Mouse (Mus musculus): ENCODE measurements around the gene Capn7.

Capn7 gene

GRCm38 (mm10) chr14:31414235-31414966 lies 78.0 kb downstream of the Capn7 start:
- DNase-seq (ENCODE audit: low spot score in 2 of 2): no peak

- DNase-seq (ENCODE audit: low spot score in 2 of 2): no peak
These were observed 78.5 kb downstream of the Capn7 start for GRCm38 (mm10) chr14:31414967-31415376.

DNA sequence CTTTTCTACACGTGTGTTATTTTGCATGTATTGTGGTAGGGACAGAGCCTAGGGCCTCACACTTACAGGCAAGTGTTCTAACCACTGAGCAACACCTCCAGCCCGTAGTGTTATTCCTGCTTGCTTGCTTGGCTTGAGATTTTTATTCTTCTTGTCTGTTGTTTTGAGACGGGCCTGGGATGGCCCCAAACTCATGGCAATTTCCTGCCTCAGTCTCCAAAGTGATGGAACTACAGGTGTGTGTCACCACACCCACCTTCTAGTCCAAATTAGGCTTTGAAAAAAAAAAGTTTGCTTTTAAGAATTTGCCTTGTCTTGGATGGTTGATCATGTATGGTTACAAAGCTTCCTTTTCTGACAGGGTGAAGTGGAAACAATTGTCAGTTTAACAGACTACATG lies 80.0 kb downstream of the Capn7 start:
- DNase-seq (ENCODE audit: low spot score in 2 of 2): no peak

GRCm38 (mm10) chr14:31416835-31417549 lies 80.6 kb downstream of the Capn7 start:
- DNase-seq (ENCODE audit: low spot score in 2 of 2): no peak

- DNase-seq (ENCODE audit: low spot score in 2 of 2): no peak
These were observed 82.8 kb downstream of the Capn7 start for GRCm38 (mm10) chr14:31419279-31419678.

DNA sequence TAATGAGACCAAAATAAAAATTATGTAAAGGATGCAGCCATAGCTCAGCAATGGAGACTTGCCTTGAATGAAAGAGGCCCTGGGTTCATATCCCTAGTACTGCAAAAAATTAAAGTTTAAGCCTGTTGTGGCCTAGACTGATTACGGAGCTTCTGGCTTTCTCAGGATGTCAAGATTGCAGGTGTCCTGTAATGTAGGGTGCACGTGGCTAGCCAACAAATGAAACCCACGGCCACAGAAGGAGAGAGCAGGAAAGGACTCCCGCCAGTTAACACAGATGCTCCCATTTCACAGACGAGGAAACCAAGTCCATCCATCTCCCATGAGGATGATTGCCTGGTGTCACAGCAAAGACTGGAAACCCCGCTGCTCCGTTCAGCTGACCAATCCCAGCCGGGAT lies 83.7 kb downstream of the Capn7 start:
- DNase-seq (ENCODE audit: low spot score in 2 of 2): no peak

- no peak for DNase-seq (ENCODE audit: low spot score in 2 of 2)
These were observed 84.1 kb downstream of the Capn7 start for GRCm38 (mm10) chr14:31420562-31420961.

- DNase-seq (ENCODE audit: low spot score in 2 of 2): no peak
These were observed 84.5 kb downstream of the Capn7 start for GRCm38 (mm10) chr14:31420985-31421384.

All from left cerebral cortex, adult 9 months (tissue).